Mouse (Mus musculus): ENCODE data around the gene Sapcd1.
"Not testable (repeated sequence)": the region's sequence is repeated elsewhere in the genome, so short reads cannot be mapped to it uniquely, and the experiment has no call there.

The Sapcd1 gene

DNA sequence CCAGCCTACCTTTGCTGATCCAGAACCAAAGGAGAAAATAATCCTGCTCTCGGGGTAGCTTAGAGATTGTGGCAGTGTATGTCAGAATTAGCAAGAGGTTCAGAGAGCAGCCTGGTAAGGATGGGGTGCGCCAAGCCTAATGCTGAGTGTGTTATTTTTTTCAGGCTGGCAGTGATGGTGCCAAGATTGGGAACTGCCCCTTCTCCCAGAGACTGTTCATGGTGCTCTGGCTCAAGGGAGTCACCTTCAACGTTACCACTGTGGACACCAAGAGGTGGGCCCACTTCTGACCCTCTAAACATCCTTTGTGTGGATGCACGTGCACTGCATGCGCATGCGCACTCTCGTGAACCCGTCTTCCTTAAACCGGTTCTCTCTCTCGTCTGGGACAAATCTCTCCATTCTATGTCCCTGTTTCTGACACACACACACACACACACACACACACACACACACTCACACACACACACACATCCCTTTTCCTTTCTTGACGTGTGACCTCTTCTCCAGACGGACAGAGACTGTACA lies 24.5 kb upstream of the Sapcd1 start:
- DNase-seq (ENCODE audit: low spot score): no peak

DNA sequence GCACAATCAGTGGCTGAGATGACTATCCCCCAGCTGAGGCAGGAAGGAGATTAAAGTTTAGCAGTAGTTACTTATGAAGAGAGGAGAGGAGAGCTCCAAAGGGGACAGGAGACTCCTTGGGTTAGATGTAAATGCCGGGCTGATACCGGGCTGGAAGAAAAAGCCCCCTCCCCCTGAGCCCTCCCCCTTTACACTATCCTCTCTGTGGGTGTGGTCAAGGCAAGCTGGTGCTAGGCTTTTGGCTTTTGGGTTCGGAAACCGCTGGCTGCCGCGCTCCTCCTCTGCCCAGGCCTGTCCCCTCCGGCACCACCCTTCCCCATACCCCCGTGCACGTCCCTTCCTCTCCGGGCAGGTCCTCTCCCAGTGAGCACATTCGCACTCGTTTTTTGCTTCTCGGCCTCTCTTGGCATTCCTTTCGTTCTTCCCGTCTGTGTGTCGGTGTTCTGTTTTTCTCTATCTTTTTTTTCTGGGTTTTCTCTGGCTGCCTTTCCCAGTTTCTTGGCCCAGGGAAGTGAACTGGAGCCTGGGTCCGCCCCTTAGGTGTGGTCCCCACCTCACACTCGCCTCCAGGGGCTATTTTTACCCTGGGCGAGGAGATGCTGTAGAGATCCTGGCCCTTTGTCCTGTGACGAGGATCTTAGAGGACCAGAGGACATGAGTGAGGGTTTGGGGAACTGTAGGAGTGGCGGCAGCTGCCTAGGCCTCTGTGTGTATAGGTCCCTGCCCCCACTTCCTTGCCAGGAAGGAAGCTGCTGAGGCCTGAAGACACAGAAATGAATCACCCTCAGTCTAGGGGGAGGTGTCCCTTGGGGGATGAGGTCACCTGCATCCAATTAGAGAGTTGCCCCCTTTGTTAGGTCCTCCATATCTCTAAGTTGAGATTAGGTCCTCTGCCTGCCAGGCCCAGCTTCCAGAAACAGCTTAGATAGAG lies 23.6 kb upstream of the Sapcd1 start:
- peak; percentile 67 for DNase-seq (ENCODE audit: low spot score)

DNA sequence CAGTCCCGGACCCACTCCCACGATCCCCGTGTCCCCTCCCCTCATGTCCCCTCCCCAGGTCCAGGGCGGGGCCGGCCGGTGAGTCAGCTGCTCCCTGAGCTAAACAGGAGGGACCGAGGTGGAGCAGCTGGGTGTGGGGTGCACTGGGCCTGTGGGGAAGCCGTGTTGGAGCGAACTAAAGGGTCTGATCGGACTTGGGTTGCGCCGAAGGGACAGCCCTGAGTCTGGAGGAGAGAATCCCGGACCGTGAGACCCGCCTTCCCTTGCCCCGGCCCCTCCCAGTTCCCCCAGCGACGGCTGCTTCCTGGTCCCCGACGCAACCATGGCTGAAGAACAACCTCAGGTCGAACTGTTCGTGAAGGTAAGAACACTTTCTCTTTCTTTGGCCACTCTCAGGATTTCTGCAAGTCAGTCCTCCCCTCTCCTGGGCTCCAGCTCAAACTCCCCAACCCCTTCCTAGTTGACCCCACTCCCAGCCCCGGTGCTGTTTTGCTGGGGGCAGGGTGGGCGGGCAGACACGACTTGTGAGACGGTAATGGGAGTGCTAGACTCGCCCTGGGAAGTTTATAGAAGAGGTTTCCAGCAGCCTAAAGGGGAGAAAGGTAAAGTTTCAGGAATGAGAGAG lies 22.4 kb upstream of the Sapcd1 start:
- peak; percentile 86 for DNase-seq (ENCODE audit: low spot score)

DNA sequence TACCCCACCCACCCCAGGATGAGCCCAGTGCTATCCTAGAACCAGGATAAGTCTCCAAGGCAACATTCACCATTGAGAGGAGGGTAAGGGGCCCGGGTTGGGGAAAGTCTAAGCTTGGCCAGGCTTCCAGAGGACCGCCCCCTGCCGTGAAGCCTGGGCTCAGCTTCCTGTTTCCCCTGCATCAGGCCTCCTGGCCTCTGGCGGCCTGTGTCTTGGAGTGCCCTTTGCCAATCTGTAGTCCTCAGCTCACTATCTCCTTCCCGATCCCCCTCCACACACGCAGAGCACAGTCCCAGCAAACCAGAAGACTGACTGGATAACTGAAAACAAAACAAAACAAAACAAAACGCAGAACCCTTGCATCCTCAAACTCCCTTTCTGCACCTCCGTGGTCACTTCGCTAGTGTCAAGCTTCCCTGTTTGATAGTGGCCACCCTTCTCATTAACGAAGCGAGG lies 21.8 kb upstream of the Sapcd1 start, which contains the start of gene Clic1:
TSS of gene Clic1 (plus strand) at position 406 of the 456 bp plus-strand sequence.
- peak; percentile 76 for DNase-seq (ENCODE audit: low spot score)

DNA sequence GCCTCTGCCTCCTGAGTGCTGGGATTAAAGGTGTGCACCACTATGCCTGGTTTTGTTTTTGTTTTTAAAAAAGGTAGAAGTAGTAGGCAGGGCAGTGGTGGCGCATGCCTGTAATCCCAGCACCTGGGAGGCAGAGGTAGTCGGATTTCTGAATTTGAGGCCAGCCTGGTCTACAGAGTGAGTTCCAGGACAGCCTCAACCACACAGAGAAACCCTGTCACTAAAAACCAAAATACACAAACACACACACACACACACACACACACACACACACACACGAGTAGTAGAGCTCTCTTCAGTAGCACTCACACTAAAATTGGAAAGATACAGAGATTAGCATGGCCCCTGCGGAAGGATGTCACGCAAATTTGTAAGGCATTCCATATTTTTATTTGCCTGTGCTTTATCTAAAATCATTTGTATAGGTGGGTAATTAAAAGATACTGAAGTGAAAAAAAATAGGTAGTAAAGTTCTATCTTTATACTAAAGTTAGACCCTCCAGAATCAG lies 21.2 kb upstream of the Sapcd1 start:
- no peak for DNase-seq (ENCODE audit: low spot score)

DNA sequence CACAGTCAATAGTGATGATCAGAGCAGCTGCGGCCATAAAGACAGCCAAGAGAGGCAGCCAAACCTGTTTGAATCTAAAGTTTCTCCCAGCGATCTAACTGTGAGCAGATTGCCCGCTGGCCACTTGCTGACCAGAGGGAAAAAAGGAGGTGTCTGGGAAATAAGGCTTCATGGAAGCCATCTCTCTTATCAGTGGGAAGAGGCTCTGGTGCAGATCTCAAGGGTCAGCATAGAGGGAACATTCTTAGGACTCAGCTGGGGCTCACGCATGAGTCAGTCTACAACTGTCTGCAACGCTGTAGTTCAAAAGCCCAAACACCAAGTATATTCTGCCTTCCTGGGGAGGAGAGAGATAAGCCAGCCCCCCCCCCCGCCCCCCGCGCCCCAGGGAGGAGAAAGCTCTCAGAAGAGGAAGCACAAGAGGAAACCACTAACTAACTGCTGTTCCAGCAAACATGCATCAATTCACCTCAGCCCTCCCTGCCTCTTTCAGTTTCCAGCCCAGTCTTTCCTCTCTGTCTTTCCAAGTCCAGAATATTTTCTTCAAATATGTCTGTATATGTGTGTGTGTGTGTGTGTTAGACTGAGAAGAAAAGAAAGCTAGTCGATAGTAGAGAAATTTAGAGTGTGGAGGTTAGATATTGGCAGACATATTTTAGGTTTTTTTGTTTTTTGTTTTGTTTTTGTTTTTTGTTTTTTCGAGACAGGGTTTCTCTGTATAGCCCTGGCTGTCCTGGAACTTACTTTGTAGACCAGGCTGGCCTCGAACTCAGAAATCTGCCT lies 20.5 kb upstream of the Sapcd1 start:
- no peak for DNase-seq (ENCODE audit: low spot score)

DNA sequence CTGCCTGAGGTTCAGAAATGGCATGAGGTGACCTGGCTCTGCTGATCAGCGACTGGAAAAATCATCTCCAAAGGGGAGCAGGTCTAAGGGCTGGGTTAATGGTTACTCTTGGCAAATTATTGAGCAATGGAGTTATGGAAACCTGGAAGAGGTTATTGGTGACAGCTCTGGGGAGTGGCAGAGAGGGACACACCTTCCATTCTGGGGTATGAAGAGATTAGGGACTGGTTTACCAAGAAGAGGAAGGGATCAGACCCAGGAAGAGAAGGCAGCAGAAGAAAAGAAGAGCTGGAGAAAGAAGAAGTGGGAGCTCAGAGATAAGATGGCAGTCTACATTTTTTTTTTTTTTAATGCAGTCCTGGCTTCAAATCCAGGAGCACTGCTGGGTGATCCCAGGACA lies 19.9 kb upstream of the Sapcd1 start:
- DNase-seq (ENCODE audit: low spot score): no peak

DNA sequence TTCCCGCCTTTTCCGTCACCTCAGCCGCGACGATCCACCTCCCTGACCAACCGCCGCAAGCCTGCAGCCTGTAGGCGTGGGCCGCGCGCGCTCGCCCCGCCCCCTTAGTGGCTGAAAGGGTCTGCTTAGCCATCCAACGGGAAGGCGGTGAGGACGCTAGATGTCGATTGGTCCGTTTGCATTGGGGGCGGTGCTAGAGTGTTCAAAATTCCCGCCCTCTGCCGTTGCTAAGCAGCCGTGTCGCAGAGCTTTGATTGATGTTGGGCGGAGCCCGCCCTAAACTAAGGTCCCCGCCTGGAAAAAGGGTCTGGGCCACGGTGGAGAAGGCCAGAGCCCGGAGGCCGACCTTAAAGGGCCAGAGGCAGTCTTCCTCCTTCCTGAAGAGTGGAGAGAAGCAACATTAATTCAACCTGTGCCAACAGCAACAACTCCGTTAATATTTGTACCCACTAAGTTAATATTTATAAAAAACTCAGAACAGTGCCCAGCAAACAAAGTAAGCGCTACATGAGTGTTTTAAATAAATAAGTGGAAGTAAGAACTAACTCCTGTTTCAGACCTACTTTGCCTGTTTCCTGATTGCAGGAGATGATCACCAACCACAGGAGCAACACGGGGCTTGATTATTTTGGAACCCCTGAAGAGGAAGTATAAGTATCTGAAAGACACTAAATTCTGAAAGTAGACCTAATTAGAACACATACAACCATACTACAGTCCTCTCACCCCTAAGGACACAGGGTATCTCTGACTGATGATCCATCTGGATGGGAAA lies 19.1 kb upstream of the Sapcd1 start, which contains the start of gene Msh5:
TSS of gene Msh5 (minus strand) at position 65 of the 775 bp plus-strand sequence.
- peak; percentile 99 for DNase-seq (ENCODE audit: low spot score)

DNA sequence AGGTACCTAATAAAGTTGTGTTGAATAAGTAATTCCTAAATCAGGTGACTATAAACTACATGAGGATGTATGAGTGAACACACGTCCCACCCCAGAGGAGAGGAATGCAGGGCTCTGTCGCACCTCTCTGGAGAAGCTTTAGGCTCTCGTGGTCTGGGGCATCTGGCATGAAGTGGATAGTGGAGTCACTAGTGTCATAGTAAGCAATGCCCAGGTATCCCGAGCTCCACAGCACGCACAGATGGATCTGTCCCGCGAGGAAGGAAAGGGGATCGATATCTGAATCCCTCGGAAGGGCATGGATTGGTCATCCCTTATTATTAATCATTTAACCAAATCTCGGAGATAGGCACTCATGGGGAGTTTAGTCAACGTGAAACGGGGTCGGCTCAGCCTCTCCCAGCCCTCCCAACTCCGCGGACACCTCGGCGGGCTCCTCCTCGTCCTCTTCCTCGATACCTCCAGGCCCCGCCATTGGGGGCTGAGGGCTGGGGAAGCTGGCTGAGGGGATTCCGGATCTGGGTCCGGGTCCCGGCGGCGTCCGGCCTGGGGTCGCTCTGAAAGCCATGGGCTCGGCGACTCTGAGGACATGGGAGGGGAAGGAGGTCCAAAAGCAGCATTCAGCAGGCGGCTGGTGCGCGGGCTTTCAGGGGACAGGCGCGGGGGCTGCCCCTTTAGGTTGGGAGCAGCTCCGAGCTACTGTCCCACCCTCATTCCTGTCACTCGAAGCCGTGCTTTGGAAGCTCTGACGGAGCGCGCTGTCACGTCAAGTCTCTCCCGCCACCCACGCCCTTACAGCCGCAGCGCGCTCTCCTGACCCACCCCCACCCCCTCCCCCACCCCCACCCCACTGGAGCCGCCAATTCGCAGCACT lies 18.2 kb upstream of the Sapcd1 start:
- DNase-seq (ENCODE audit: low spot score): no peak

DNA sequence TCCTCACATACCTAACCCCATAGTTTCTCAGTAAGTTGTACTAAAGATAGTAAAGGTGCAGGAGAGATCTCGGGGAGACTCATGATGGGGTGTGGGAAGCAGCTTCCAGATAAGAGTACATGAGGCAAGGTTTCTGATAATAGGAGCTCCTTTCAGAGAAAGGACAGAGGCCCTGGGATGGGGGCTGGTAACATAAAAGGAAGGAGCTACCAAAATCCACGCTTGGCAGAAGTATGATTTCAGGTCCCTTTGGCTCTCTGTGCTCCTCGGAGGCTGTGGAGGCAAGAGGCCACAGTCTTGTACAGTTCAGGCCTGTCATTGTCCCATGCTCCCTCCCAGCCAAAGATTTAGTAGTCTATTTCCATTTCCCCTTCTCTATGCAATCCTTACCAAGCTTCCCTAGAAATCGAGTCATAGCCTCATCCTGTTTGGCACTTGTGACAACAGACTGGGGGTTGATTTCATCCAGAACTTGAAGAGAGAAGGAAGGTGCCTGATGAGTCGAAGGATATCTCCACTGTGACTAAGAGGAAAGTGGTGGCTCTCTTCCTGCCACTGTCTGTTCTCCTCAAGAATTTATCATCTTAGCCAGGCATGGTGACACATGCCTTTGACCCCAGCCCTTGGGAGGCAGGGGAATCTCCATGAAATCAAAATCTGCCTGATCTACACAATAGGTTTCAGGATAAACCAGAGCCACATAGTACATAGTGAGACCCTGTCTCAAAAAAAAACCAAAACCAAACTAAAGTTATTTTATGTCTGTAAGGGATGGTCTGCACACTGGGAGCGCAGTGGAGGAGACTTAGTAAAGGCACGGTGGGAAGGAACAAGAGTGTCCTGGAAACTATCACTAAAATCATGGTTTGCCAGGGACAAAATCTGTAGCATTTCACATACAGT lies 17.3 kb upstream of the Sapcd1 start:
- DNase-seq (ENCODE audit: low spot score): no peak

DNA sequence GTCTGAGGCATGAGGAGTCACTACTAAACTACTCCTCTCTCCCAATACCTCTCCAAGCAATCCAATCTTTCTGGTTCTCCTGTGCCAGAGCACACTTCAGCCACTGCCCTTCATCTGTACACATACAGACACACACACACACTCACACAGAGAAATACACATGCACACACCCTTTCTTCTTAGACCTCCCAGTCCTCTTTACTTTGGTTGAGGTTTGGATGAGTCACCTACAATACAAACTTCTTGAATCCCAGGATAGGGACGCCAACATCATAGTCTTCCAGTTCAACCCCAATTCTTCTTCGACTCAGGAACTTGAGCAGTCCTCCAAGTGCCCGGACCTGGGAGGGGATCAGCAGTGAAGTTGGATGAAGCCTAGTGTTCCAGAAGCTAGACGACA lies 16.0 kb upstream of the Sapcd1 start:
- no peak for DNase-seq (ENCODE audit: low spot score)

DNA sequence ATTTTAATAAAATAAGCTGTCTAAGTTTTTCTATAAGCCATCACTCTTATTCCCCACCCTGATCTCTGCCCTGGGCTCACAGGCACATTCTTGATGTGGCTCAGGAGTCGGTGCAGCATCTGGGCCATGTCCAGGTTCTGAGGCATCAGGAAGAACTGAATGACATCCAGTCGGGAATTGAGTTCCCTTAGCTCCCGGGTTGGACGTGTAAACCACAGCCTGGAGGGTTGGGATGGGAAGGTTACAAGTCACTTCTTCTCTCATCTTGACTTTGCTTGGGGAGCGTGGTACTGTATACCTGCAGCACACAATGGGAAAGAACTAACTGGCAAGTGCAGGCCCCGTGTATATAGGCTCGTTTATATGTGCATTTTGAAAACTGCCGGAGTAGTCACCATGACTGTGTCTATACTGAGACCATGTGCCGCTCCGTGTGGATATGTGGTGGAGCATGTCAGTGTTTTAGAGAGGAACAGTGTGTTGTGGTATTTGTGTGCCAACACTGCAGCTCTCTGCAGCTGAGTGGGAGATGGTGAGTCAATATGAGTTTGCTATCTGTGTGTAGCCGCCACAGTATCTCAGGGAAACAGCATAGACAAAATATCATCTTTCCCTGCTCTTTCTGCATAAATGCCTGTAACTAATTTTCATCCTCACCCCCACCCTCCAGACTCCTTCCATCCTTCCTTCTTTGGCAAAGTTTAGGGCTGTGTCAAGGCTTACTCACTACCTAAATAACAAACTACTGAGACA lies 11.5 kb upstream of the Sapcd1 start:
- no peak for DNase-seq (ENCODE audit: low spot score)

DNA sequence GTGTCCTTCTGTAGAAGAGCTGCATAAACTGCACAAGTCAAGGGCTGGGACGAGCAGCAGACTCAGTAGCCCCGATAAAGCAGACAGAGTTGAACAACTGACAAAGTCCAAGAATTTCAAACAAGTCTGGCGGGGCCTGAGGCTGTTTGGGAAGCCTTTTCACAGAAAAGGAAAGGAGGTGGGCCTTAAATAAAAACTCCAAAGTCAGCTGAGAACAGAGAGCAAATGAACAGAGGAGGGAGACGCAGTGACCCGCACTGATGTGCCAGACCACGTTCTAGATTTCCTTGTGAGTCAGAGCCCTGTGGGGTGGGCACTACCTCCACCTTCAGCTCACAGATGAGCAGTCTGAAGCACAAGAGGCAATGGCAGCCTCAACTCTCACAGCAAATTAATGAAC lies 7.1 kb upstream of the Sapcd1 start:
- no peak for DNase-seq (ENCODE audit: low spot score)

DNA sequence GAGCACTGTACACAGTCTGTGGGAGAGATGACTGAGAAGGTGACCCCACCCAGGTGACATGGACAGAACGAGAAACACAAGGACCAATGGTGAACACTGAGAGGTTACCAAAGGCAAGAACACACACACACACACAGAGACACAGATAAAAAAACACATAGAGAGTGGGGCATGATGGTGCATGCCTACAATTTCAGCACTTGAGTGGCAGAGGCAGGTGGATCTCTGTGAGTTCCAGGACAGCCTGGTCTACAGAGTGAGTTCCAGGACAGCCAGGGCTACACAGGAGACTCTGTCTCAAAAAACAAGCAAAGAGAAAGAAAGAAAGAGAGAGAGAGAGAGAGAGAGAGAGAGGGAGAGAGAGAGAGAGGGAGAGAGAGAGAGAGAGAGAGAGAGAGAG lies 5.9 kb upstream of the Sapcd1 start:
- not testable (repeated sequence) for DNase-seq (ENCODE audit: low spot score)

DNA sequence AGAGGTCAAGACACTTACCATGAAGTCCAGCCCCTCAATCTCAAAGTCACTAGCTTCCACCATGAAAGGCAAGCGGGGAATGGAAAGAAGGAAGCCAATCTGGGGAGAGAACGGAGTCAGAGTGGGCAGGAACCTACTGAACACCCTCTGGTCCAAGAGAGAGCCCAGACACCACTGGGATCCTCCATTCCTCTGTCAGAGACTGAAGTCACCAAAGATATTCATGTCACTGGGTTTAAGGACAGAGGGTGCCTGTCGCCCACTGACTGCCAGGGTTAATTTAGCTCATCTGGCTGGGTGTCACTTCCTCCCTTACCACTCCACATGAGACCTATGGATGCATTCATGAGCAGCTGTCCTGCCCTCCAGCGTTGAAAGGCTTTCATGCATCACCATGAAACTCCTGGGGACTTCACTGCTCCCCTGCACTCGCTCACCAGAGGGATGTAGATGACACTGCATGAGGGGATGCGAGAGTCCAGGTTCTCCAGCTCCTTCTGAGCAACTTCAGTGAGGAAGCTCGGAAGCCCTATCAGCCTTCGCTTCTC lies 4.6 kb upstream of the Sapcd1 start:
- no peak for DNase-seq (ENCODE audit: low spot score)

DNA sequence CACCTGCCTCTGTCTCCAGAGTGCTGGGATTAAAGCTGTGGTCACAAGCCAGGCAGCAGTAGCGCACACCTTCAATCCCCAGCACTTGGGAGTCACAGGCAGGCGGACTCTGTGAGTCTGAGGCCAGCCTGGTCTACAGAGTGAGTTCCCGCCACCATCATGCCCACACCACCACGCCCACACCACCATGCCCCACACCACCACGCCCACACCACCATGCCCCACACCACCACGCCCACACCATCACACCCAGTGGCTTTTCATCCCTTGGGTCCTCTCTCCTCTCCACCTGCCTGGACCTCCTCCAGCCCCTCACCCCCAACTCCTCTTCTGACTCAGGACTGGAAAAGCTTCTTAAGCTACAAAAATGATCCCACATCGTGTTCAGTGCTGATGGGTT lies 4.1 kb upstream of the Sapcd1 start:
- no peak for DNase-seq (ENCODE audit: low spot score)

DNA sequence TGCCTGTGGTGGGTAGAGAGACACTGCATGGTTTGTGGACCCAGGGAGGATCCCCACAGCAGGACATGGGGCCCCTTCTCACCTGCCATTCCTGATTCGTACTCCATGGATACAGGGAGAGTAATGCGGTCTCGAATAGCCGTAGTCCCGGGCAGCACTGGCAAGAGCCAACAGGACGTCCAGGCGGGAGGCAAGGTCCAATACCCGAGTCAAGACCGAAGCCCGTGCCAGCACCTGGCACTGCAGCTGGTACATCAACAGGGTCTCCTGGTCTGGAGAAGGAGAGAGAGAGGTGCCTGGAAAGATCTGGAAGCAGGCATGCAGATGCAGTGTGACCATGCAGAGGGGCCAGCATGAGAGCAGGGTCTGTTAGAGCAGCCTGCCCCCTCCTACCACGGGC lies 3.5 kb upstream of the Sapcd1 start:
- DNase-seq (ENCODE audit: low spot score): no peak
